Mouse (Mus musculus): Measurements from ENCODE around the gene Cryba4.

Gene Cryba4

DNA sequence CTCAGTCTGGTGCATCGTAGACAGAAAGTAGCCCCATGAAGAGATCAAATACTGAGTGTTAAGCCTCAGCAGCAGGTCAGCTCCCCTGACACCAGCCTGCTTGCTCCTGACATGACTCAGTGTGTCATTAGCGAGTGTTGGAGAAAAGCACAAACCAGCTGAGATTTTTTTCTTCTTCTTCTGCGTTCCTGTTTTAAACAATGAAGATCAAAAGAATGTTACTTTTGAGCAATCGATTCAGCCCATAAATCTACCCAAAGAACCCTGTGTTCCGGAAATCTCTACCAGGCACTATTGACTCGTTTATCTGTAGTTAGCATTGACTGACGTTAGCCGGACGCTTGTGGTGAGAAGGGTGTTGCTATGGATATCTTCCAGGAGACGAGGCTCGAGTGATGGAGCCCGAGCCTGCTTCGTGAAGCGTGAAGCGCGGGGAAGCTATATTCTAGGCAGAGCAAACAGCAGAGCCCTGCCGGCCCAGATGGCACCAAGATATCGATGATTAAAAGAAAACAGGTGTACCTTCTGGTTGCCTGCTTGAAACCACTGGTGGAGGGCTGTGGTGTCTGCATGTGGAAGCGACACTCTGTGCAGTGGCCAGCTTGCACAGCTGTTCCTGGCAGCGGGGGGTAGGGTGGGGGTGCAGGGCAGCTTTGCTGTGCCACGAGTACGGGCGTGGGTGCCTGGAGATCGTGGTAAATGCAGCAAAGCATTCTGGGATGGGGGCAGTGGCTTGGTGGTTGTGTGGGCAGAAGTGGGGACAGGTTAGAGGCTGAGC lies 18.6 kb upstream of the Cryba4 start:
- ATAC-seq (ENCODE audit: insufficient number of reproducible peaks, low FRiP score, low TSS enrichment), result no peak

GRCm38 (mm10) chr5:112266011-112266777 lies 13.9 kb upstream of the Cryba4 start:
- no peak for ATAC-seq (ENCODE audit: insufficient number of reproducible peaks, low FRiP score, low TSS enrichment)

- no peak for ATAC-seq (ENCODE audit: insufficient number of reproducible peaks, low FRiP score, low TSS enrichment)
Observed at GRCm38 (mm10) chr5:112265515-112265914, 13.2 kb upstream of the Cryba4 start.

DNA sequence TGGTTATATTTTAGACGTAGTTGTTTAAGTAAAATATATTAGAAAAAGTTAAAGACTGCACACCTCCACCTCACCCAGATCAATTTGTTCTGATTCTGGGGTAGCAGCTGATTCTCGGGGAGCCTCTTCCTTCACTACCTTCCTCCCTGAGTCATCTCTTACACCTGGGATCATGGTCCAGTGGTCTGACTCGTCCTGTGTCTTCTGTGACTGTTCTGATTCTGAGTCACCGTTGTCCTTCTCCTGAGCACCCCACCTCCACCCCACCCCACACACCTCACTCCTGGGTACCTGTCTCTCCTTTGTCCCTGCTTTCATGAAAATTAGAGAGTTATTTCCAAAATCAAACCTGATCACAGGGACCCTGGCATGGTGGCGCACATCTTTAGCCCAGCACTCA lies 12.8 kb upstream of the Cryba4 start:
- no peak for ATAC-seq (ENCODE audit: insufficient number of reproducible peaks, low FRiP score, low TSS enrichment)

GRCm38 (mm10) chr5:112264099-112264498 lies 11.8 kb upstream of the Cryba4 start:
- no peak for ATAC-seq (ENCODE audit: insufficient number of reproducible peaks, low FRiP score, low TSS enrichment)

DNA sequence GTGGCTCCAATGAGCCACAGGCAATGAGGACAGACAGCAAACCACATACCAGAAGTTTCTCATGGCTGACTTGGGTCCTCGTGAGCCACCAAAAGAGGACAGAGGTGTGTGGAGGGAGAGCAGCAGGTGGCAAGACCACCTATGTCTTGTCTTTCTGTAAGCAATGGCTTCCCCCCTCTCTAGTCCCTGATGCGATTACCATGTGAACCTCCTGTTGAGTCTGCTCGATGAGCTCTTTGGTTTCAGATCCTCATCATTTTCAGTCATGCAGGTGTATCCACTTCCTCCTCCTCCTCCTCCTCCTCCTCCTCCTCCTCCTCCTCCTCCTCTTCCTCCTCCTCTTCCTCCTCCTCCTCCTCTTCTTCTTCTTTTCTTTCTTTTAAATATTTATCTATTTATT lies 8.5 kb upstream of the Cryba4 start:
- no peak for ATAC-seq (ENCODE audit: insufficient number of reproducible peaks, low FRiP score, low TSS enrichment)

DNA sequence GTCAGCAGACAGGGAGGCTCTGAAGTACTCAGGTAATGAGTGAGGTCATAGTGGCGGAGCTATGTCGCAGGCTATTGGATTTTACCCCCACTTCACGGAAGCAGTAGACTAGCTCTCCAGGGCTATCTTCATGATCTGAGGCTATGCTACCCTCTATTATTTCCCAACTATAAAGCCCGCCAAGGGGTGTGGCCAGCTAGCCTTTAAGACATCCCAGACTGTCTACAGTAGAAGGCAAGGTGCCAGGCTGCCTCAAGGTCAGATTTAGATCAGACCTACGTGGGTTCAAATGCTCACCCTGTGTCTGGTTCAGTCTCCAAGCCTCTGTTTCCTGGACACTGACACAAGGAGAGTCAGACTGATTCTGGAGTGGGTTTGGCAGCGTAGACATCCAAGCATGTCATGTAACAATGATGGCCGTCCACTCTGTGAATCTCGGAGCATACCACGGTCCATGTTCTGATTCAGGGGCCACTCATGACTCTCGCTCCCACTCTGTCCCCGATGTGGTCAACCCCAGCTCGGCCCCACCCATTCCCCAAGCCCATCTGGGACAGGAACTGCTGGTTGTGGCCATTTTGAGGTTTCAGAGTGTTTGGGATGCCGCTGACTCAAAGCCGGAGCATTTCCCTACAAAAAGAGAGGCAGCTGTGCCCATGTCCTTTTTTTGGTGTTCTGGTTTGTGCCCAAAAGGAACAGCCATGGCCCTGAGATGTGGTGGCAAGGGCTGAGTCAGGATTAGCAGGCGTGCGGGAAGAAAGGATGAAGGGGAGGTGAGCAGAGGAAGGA lies 7.7 kb upstream of the Cryba4 start:
- no peak for ATAC-seq (ENCODE audit: insufficient number of reproducible peaks, low FRiP score, low TSS enrichment)

- ATAC-seq (ENCODE audit: insufficient number of reproducible peaks, low FRiP score, low TSS enrichment), result no peak
Observed at GRCm38 (mm10) chr5:112257896-112258295, 5.6 kb upstream of the Cryba4 start.

GRCm38 (mm10) chr5:112256457-112256856 lies 4.1 kb upstream of the Cryba4 start:
- no peak for ATAC-seq (ENCODE audit: insufficient number of reproducible peaks, low FRiP score, low TSS enrichment)

- ATAC-seq (ENCODE audit: insufficient number of reproducible peaks, low FRiP score, low TSS enrichment), result peak; percentile 78
Observed at GRCm38 (mm10) chr5:112255426-112255825, 3.1 kb upstream of the Cryba4 start, which contains the start of gene Crybb1. Gene Crybb1 (plus strand): TSS chr5:112255815.

GRCm38 (mm10) chr5:112254282-112254806 lies 2.0 kb upstream of the Cryba4 start:
- no peak for ATAC-seq (ENCODE audit: insufficient number of reproducible peaks, low FRiP score, low TSS enrichment)

GRCm38 (mm10) chr5:112253169-112253568 lies 851 bp upstream of the Cryba4 start:
- ATAC-seq (ENCODE audit: insufficient number of reproducible peaks, low FRiP score, low TSS enrichment), result no peak

DNA sequence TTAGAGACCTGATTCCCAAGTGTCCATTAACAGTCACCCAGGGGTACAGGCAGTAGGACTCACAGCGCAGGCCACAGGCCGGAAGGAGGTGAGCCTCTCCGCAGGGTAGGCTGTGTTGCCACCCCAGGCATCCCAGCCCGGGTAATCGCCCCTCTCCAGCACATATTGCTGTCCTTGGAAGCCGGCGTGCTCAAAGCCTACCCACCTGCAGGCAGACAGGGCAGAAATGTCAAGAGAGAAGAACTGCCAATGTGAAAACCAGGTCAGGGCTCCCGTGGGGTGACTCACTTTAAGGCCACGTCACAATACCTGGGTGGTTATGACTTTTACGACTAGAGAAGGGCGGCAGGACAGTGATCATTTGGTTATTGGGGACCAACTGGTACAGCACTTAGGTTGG lies 3.2 kb downstream of the Cryba4 start:
- no peak for ATAC-seq (ENCODE audit: insufficient number of reproducible peaks, low FRiP score, low TSS enrichment)

GRCm38 (mm10) chr5:112247399-112247798 lies 4.9 kb downstream of the Cryba4 start:
- ATAC-seq (ENCODE audit: insufficient number of reproducible peaks, low FRiP score, low TSS enrichment), result no peak

GRCm38 (mm10) chr5:112244890-112245615 lies 7.3 kb downstream of the Cryba4 start:
- no peak for ATAC-seq (ENCODE audit: insufficient number of reproducible peaks, low FRiP score, low TSS enrichment)

DNA sequence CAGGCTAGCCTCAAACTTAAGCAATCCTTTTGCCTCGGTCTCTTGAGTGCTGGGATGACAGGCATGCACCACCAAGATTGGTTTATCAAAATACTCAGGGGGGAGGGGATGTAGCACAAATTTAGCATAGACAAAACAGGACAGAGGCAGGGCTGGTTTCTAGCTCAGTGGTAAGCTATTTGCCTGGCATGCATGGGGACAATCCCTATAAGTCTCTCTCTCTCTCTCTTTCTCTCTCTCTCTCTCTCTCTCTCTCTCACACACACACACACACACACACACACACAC lies 8.1 kb downstream of the Cryba4 start:
- ATAC-seq (ENCODE audit: insufficient number of reproducible peaks, low FRiP score, low TSS enrichment), result no peak

DNA sequence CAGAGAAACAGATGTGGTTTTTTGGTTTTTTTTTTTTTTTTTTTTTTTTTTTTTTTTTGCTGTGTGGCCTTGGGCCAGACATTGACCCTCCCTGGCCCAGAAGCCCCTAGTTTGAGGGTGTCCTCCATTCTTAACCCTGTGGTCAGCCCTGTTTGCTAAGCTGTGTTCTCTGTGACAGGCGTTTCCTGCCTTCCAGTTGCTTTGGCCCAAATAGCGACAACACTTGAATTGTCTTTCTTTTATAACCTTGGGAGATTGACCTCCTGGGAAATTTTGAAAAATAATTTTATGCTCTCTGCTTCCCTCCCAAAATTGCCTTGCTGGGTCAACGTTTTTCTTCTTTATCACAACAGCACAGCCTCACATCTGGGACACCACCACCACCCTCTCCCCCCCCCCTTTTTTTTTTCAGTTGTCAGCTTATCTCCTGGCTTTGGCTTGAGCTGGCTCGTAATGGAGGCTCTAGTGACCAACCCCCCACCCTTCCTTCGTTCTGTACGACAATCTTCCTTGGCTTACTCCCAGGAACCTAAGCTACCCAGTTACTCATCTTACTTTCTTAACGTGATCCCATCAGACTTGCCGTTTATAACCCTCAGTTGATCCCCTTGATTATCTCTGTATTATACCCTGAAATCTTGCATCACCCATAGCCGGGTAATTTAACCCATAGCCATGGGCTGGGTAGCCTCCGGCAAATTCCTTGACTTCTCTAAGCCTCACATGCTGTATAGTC lies 8.6 kb downstream of the Cryba4 start:
- no peak for ATAC-seq (ENCODE audit: insufficient number of reproducible peaks, low FRiP score, low TSS enrichment)

- ATAC-seq (ENCODE audit: insufficient number of reproducible peaks, low FRiP score, low TSS enrichment), result no peak
Observed at GRCm38 (mm10) chr5:112243041-112243440, 9.3 kb downstream of the Cryba4 start.

- ATAC-seq (ENCODE audit: insufficient number of reproducible peaks, low FRiP score, low TSS enrichment), result no peak
Observed at GRCm38 (mm10) chr5:112242361-112242778, 9.9 kb downstream of the Cryba4 start.

DNA sequence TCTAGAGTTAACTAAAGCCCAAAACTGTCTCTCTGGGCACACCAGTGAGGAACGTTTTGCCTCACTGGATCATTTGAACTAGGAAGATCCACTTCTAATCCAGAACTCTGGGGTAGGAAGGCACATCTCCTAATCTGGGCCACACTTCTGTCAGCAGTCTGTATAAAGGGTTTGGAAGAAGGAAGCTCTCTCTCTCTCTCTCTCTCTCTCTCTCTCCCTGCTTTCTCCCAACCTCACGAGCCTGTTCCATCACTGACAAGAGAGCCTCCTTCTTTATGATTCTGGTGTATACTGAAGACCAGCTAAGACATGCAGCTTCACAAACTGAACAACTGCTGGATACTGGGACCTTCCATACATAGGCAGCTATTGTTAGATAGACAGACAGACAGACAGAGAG lies 10.5 kb downstream of the Cryba4 start:
- ATAC-seq (ENCODE audit: insufficient number of reproducible peaks, low FRiP score, low TSS enrichment), result no peak

Measured in cerebellum, adult (tissue).